Mouse (Mus musculus): Measurements from ENCODE around the gene Kif22. TPM values are rescaled to one million over a fixed set of nuclear protein-coding genes. Genes with fewer than 3 reads are reported as not detected.

The Kif22 gene
- polyA plus RNA-seq, 1 experiment from 2014 or later = 30.2 TPM

DNA sequence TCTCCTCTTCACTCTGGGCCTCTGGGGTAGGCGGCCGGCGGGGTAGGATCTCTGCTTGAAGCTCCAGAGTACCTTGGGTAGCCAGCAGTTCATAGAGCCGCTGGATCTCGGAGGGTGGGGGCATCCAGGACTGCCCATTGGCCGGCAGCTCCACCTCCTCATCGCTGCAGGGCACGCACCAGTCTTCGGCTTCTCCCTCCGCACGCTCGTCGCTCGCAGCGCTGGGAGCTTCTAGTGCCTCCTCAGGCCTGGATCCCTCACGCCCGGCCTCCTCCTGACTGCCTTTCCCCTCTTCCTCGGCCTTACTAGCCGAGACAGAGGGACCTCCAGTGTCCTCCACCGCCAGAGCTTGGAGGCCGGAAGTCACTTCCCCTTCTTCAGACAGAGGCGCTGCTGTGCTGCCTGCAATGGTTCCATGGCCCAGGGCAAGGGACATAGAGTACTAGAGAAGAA is 25.8 kb downstream of the Kif22 start:
- DNase-seq = no peak
- Histone ChIP-seq H3K4me2 (ENCODE audit: low read length) (peak overlapping the region; percentile 85), H3K27me3 (ENCODE audit: control insufficient read depth, insufficient read depth, low read length) (no peaks in the 10 kb centered on the region), H3K4me1 (ENCODE audit: control insufficient read depth, insufficient read depth, low read length) (peaks cover 37% of the 10 kb centered on the region), H3K4me3 (replicated peaks; ENCODE audit: low read depth, low read length) (peak overlapping the region; percentile 51), H3K9me3 (ENCODE audit: control insufficient read depth, low read length) (no peaks in the 10 kb centered on the region), H3K9ac (replicated peaks; ENCODE audit: low read length) (peak overlapping the region; percentile 74), H3K27ac (replicated peaks; ENCODE audit: low read depth, low read length) (peak overlapping the region; percentile 90), H3K36me3 (ENCODE audit: control insufficient read depth, insufficient read depth, low read length) (peaks cover 27% of the 10 kb centered on the region)
- ATAC-seq (ENCODE audit: low FRiP score, low TSS enrichment) = peak; percentile 29
- under 1% methylated on average over 22 of the region's 22 CpGs for WGBS

- no peak for DNase-seq
- Histone ChIP-seq H3K36me3 (ENCODE audit: control insufficient read depth, insufficient read depth, low read length) (peaks cover 27% of the 10 kb centered on the region), H3K9me3 (ENCODE audit: control insufficient read depth, low read length) (no peaks in the 10 kb centered on the region), H3K4me2 (ENCODE audit: low read length) (peak within 1 kb of the TSS; percentile 85), H3K27ac (replicated peaks; ENCODE audit: low read depth, low read length) (peak within 1 kb of the TSS; percentile 90), H3K9ac (replicated peaks; ENCODE audit: low read length) (peak within 1 kb of the TSS; percentile 74), H3K4me1 (ENCODE audit: control insufficient read depth, insufficient read depth, low read length) (peaks cover 35% of the 10 kb centered on the region), H3K27me3 (ENCODE audit: control insufficient read depth, insufficient read depth, low read length) (no peaks in the 10 kb centered on the region), H3K4me3 (replicated peaks; ENCODE audit: low read depth, low read length) (peak within 1 kb of the TSS; percentile 51)
- ATAC-seq (ENCODE audit: low FRiP score, low TSS enrichment) = no peak
Observed at GRCm38 (mm10) chr7:127016481-127016485, 26.0 kb downstream of the Kif22 start, which contains the start of gene Pagr1b. Gene Pagr1b, minus strand, starts transcription at chr7:127016484.

- Histone ChIP-seq H3K9me3 (ENCODE audit: control insufficient read depth, low read length) (no peaks in the 10 kb centered on the region), H3K36me3 (ENCODE audit: control insufficient read depth, insufficient read depth, low read length) (peaks cover 27% of the 10 kb centered on the region), H3K4me2 (ENCODE audit: low read length) (peak overlapping the region; percentile 85), H3K27ac (replicated peaks; ENCODE audit: low read depth, low read length) (peak overlapping the region; percentile 90), H3K27me3 (ENCODE audit: control insufficient read depth, insufficient read depth, low read length) (no peaks in the 10 kb centered on the region), H3K4me3 (replicated peaks; ENCODE audit: low read depth, low read length) (peak overlapping the region; percentile 51), H3K9ac (replicated peaks; ENCODE audit: low read length) (peak overlapping the region; percentile 74), H3K4me1 (ENCODE audit: control insufficient read depth, insufficient read depth, low read length) (peaks cover 33% of the 10 kb centered on the region)
- peak; percentile 36 for DNase-seq
- WGBS = 2% methylated on average over 10 of the region's 10 CpGs
- peak; percentile 15; the same call in 1 of the 2 replicates for ATAC-seq (ENCODE audit: low FRiP score, low TSS enrichment)
Observed at GRCm38 (mm10) chr7:127016081-127016480, 26.2 kb downstream of the Kif22 start.

DNA sequence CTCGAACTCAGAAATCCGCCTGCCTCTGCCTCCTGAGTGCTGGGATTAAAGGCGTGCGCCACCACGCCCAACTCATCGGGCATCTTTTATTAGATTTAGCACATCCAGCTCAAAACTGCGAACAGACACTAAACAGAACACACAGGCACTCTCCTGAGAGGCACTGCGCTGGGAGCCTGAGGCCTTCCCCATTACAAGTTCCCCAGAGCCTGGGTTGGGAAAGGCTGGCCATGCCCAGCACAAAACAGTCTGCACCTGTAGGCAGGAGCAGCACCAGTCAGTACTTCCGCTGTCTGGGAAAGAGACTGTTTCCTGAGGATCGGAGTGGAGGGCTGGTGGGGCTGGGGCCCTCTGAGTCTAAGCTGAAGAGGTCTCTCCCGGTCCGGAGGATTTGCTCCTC is 27.3 kb downstream of the Kif22 start:
- Histone ChIP-seq H3K4me1 (ENCODE audit: control insufficient read depth, insufficient read depth, low read length) (peaks cover 26% of the 10 kb centered on the region), H3K36me3 (ENCODE audit: control insufficient read depth, insufficient read depth, low read length) (peaks cover 27% of the 10 kb centered on the region), H3K9ac (replicated peaks; ENCODE audit: low read length) (no peak overlapping the region; the same call in 1 of the 2 replicates), H3K4me2 (ENCODE audit: low read length) (no peak overlapping the region), H3K9me3 (ENCODE audit: control insufficient read depth, low read length) (no peaks in the 10 kb centered on the region), H3K4me3 (replicated peaks; ENCODE audit: low read depth, low read length) (no peak overlapping the region), H3K27ac (replicated peaks; ENCODE audit: low read depth, low read length) (no peak overlapping the region), H3K27me3 (ENCODE audit: control insufficient read depth, insufficient read depth, low read length) (no peaks in the 10 kb centered on the region)
- WGBS = 97% methylated on average over 12 of the region's 12 CpGs
- ATAC-seq (ENCODE audit: low FRiP score, low TSS enrichment) (no peak), DNase-seq (no peak)

GRCm38 (mm10) chr7:127014320-127014719 is 28.0 kb downstream of the Kif22 start, which contains the start of gene Mvp:
Gene Mvp, minus strand, starts transcription at chr7:127014621.
- no peak within 1 kb of the TSS; the same call in 1 of the 2 replicates for H3K9ac ChIP-seq (replicated peaks; ENCODE audit: low read length)
- H3K36me3 ChIP-seq (ENCODE audit: control insufficient read depth, insufficient read depth, low read length) = peaks cover 27% of the 10 kb centered on the region
- peak within 1 kb of the TSS; percentile 51 for H3K4me3 ChIP-seq (replicated peaks; ENCODE audit: low read depth, low read length)
- no peak for ATAC-seq (ENCODE audit: low FRiP score, low TSS enrichment)
- no peaks in the 10 kb centered on the region for H3K9me3 ChIP-seq (ENCODE audit: control insufficient read depth, low read length)
- H3K27ac ChIP-seq (replicated peaks; ENCODE audit: low read depth, low read length) = no peak within 1 kb of the TSS; the same call in 1 of the 2 replicates
- no peak for DNase-seq
- peak within 1 kb of the TSS; percentile 85 for H3K4me2 ChIP-seq (ENCODE audit: low read length)
- no peaks in the 10 kb centered on the region for H3K27me3 ChIP-seq (ENCODE audit: control insufficient read depth, insufficient read depth, low read length)
- H3K4me1 ChIP-seq (ENCODE audit: control insufficient read depth, insufficient read depth, low read length) = peaks cover 21% of the 10 kb centered on the region
- WGBS = 84% methylated on average over 11 of the region's 11 CpGs

DNA sequence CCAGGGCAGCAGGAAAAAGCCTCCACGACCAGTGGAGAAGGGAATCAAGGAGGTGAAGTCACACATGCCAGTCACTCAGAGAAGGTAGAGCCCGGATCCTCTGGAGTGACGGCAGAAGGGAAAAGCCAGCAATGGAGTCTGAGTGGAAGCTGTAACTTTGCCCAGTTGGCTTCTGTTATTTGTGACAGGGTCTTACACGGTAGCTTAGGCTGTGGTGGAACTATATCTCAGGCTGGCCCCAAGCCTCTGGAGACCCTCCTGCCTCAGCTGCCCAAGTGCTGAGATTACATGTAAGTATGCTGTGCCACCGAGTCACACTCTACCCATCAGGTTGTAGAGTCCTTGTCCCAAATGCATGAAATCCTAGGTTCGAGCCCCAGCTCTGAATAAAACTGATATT is 28.9 kb downstream of the Kif22 start:
- 94% methylated on average over 6 of the region's 6 CpGs for WGBS
- no peak overlapping the region for H3K4me3 ChIP-seq (replicated peaks; ENCODE audit: low read depth, low read length)
- H3K27ac ChIP-seq (replicated peaks; ENCODE audit: low read depth, low read length) = no peak overlapping the region
- no peak overlapping the region for H3K9ac ChIP-seq (replicated peaks; ENCODE audit: low read length)
- DNase-seq (no peak), ATAC-seq (ENCODE audit: low FRiP score, low TSS enrichment) (no peak)
- no peaks in the 10 kb centered on the region for H3K9me3 ChIP-seq (ENCODE audit: control insufficient read depth, low read length)
- no peaks in the 10 kb centered on the region for H3K27me3 ChIP-seq (ENCODE audit: control insufficient read depth, insufficient read depth, low read length)
- H3K4me2 ChIP-seq (ENCODE audit: low read length) = no peak overlapping the region
- peaks cover 15% of the 10 kb centered on the region for H3K4me1 ChIP-seq (ENCODE audit: control insufficient read depth, insufficient read depth, low read length)
- peaks cover 27% of the 10 kb centered on the region for H3K36me3 ChIP-seq (ENCODE audit: control insufficient read depth, insufficient read depth, low read length)

DNA sequence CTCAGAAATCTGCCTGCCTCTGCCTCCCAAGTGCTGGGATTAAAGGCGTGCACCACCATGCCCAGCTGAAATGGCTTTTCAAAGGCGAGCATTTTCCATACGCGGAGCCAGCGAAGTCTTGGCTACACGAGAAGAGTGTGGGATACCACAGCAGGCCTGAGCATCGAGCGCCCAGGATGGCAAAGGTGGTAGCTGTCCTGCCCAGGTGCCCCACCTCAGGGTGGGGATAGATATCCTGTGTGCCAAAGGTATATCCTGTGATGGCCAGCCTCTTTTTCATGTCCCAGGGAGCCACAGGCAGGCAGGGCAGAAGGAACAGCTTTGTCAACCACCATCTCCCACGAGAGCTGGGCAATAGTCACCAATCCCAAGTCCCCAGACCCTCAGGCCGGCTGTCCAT is 29.4 kb downstream of the Kif22 start:
- Histone ChIP-seq H3K4me1 (ENCODE audit: control insufficient read depth, insufficient read depth, low read length) (peaks cover 14% of the 10 kb centered on the region), H3K36me3 (ENCODE audit: control insufficient read depth, insufficient read depth, low read length) (peaks cover 27% of the 10 kb centered on the region), H3K4me2 (ENCODE audit: low read length) (no peak overlapping the region), H3K4me3 (replicated peaks; ENCODE audit: low read depth, low read length) (no peak overlapping the region), H3K9ac (replicated peaks; ENCODE audit: low read length) (no peak overlapping the region), H3K27ac (replicated peaks; ENCODE audit: low read depth, low read length) (no peak overlapping the region), H3K9me3 (ENCODE audit: control insufficient read depth, low read length) (no peaks in the 10 kb centered on the region), H3K27me3 (ENCODE audit: control insufficient read depth, insufficient read depth, low read length) (no peaks in the 10 kb centered on the region)
- 93% methylated on average over 10 of the region's 10 CpGs for WGBS
- DNase-seq = no peak
- ATAC-seq (ENCODE audit: low FRiP score, low TSS enrichment) = no peak

DNA sequence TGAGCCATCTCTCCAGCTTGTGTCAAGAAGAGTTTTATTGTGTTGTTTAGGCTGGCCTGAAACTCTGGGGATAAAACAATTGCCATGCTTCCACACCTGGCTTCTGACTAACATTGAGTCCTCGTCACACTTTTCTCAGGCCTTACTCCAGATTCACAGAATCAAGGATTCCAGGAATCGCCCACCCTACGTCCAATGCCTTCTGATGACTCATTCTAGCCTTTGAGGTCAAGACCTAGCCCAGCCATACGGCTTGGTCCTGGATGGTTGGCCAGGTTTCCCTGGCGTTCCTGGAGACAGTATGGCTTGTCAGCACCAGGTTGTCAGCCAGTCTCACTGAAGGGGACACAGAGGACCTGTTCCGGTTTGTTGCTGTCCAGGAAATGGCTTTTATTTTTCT is 29.9 kb downstream of the Kif22 start:
- H3K36me3 ChIP-seq (ENCODE audit: control insufficient read depth, insufficient read depth, low read length) = peaks cover 27% of the 10 kb centered on the region

DNA sequence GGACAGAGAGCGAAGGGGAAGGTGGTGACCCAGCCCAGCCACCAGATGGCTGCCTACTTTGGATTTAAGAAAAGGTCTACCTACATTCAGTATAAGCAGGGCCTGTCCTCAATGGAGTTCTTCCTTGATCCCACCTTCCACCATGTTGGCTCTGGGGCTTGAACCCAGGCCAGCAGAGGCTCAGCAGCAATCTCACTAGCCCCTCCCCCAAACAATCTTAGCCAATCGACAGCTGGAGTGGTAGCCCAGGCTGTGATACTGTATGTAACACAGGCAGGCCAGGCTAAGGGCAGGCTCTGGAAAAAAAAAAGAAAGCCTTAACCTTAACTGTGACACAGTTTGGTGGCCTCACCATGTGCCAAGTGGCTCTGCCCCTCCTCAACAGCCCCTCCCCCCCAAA is 30.6 kb downstream of the Kif22 start:
- Histone ChIP-seq H3K4me1 (ENCODE audit: control insufficient read depth, insufficient read depth, low read length) (peaks cover 10% of the 10 kb centered on the region), H3K27me3 (ENCODE audit: control insufficient read depth, insufficient read depth, low read length) (no peaks in the 10 kb centered on the region), H3K9me3 (ENCODE audit: control insufficient read depth, low read length) (no peaks in the 10 kb centered on the region), H3K27ac (replicated peaks; ENCODE audit: low read depth, low read length) (no peak overlapping the region), H3K9ac (replicated peaks; ENCODE audit: low read length) (no peak overlapping the region), H3K36me3 (ENCODE audit: control insufficient read depth, insufficient read depth, low read length) (peaks cover 27% of the 10 kb centered on the region), H3K4me3 (replicated peaks; ENCODE audit: low read depth, low read length) (no peak overlapping the region), H3K4me2 (ENCODE audit: low read length) (no peak overlapping the region)
- DNase-seq = no peak
- 67% methylated on average over 2 of the region's 2 CpGs for WGBS
- no peak for ATAC-seq (ENCODE audit: low FRiP score, low TSS enrichment)

More for the DNA sequence above, 29.9 kb downstream of the Kif22 start:
- Histone ChIP-seq H3K4me1 (ENCODE audit: control insufficient read depth, insufficient read depth, low read length) (peaks cover 10% of the 10 kb centered on the region), H3K27ac (replicated peaks; ENCODE audit: low read depth, low read length) (no peak overlapping the region), H3K4me2 (ENCODE audit: low read length) (no peak overlapping the region), H3K4me3 (replicated peaks; ENCODE audit: low read depth, low read length) (no peak overlapping the region), H3K27me3 (ENCODE audit: control insufficient read depth, insufficient read depth, low read length) (no peaks in the 10 kb centered on the region), H3K9ac (replicated peaks; ENCODE audit: low read length) (no peak overlapping the region), H3K9me3 (ENCODE audit: control insufficient read depth, low read length) (no peaks in the 10 kb centered on the region)
- ATAC-seq (ENCODE audit: low FRiP score, low TSS enrichment) = no peak
- WGBS = 92% methylated on average over 6 of the region's 6 CpGs
- no peak for DNase-seq

Measured in midbrain, embryonic 14.5 days (tissue).